Mouse (Mus musculus) spleen, adult 2 months (tissue): ENCODE data around the gene Gabra6.

Experiments used
- CTCF ChIP-seq: fragments of 200-500 bp; IDR thresholded peaks from 2 replicates; pipeline ENCODE4 v1.5.1; 2011; ENCODE audit warnings: mild to moderate bottlenecking, inconsistent platforms; ENCODE audit not compliant: insufficient read depth, insufficient read length, insufficient replicate concordance; ENCODE audit errors: extremely low read depth
- POLR2A ChIP-seq: fragments of 200-500 bp; IDR thresholded peaks from 2 replicates; pipeline ENCODE4 v1.6.1; 2011; ENCODE audit warnings: low read depth, low read length, inconsistent platforms

GRCm38 (mm10) chr11:42317985-42318384 is 2.9 kb downstream of the Gabra6 start:
- TF ChIP-seq POLR2A: no peak
- no peak for TF ChIP-seq CTCF
